Mouse (Mus musculus): Measurements from ENCODE around the gene Klhl21.

DNA sequence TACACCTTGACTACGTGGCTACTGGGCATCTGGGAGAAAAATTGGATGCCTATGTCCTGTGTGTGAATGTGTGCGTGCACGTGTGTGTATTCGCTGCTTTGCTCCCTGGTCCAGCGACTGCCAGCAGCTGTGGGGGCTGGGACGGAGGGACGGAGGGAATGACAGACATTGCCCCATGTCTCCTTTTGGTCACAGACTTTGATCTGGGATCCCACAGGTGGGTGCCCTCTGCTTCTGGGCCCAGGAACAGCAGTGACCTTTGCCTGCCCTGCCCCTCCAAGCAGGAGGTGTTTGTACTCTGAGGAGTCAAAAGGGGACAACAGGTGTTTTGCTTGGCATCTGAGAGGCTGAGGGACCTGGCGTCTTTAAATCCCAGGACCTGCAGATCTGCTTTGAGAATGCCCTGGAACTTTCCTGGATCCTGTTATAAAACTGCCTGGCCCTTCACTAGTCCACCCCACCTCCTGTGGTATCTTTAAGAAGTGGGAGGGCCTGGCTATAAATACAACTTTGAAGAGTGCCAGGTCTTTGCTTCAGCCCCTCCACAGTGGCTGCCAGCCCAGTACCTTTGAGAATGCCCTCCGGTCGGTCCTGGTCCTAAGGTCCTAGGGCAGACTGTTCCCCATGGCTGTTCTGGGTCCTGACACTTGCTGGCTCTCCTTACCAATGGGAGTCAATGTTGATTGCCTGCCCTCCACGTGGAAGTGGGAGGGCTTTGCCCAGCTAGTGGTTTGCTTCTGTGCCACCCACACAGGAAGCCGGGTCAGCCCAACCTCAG is 4.6 kb downstream of the Klhl21 start:
- TF ChIP-seq CTCF (IDR thresholded peaks at IDR 0.05; ENCODE audit: extremely low read depth, insufficient read depth, insufficient read length, insufficient replicate concordance) (no peak), POLR2A (IDR thresholded peaks at IDR 0.05; ENCODE audit: low read depth, low read length) (no peak)
